Mouse (Mus musculus) gastrocnemius, postnatal 4 days (tissue): ENCODE results near the gene Ostc. TPM values are rescaled to one million over a fixed set of nuclear protein-coding genes. Genes with fewer than 3 reads are reported as not detected.
A peak's percentile ranks its signal among the peaks of the same experiment; 100 is the strongest.

Experiments used
- DNase-seq, 2 experiments: peaks; one replicate each; pipeline ENCODE4 v3.0.0; 2021 to 2022; ENCODE audit warnings: low spot score in 2 of 2, mixed read lengths in 2 of 2
- total RNA-seq, 2 experiments: library from RNA; stranded (reverse); gene quantifications; 2 replicates each; pipeline ENCODE4 v1.2.3; 2021

Ostc gene
- total RNA-seq, 2 experiments from 2014 or later, result 94.0 to 97.5 TPM

DNA sequence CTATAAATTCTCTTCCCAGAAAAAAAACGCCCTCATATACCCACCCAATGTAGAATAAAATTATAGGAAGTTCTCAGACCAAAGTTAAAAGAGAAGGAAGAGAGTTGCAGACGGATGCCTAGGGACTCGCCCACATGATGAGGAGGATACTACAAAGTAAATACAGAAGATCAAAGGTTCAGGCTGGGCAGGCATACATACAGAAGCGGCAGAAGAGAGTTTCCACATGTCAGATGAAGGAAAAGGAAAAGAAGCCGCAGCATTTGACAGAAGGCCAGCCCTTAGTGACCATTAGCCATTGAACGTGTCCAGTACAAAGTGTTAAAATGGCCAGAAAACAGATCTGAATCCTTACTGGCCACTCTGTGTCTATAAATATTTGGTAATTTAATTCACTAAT is 3.6 kb upstream of the Ostc start:
- no peak for DNase-seq

DNA sequence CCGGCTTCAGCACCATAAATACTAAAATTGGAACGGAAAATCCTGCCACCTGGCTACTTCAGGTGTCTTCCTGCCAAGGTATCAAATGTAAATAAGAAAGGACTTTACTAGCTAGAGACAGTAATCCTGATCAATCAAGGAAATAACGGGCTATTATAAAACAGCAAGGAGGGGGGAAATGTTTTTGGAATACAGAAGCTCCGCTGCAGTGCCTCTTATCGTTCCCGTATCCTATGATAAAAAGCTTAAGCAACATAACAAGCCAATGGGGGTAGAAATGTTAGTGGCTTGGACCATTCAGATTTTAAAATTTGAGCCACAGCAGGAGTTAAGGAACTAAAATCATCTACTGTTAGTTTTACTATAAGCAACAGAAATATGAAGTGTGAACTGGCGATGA is 859 bp upstream of the Ostc start:
- DNase-seq, result no peak

DNA sequence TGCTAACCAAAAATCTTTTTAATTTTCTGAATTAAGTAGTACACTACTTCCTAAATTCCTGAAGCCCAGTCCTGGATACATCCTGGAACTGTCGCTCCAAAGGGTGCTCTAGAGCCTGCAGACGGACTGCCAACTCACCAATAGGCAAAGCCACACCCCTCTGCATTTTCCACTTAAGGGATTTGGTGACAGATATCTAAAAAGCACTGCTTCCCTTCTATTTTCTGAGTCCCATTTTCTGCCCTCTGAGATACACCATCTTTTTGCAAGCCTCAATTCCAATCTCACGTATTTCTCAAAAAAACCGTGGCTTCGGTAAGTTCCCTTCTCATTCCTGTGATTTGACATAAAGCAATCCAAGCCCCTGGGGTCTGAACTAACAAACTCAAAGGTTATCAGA is 715 bp downstream of the Ostc start:
- DNase-seq, result no peak

DNA sequence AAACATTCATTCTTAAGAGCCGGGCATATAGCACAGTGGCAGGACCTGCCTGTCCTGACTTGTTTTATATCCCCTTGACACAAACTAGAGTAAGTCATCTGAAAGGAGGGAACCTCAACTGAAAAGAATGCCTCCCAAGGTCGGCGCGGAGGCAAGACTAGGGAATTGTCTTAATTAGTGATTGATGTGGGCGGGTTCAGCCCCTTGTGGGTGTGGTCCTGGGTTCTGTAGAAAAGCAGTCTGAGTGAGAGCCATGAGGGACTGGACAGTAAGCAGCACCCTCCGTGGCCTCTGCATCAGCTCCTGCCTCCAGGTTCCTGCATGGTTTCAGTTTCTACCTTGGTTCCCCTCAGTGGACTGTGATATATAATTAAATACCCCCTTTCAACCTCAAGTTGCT is 7.0 kb downstream of the Ostc start:
- DNase-seq, result no peak

DNA sequence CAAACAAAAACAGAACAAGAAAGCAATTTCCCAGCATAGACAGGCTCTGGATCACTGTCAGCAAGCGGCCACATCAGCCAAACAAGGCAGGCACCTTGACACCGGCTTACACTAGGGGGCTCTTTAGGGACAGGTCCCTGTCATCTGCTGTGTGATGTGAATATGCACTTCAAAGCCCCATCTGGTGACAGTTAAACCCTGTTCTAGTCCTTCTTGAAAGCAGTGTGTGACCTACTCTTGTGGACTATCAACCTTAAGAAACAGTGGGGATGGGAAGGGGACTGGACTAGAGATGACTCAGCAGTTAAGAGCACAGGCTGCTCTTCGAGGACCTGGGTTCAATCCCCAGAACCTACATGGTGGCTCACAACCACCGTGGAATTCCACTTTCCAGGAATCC is 11.6 kb downstream of the Ostc start:
- DNase-seq, result no peak

- no peak for DNase-seq
Measured at GRCm38 (mm10) chr3:130694705-130695104, 14.5 kb downstream of the Ostc start.

- DNase-seq, result no peak
Measured at GRCm38 (mm10) chr3:130694041-130694593, 15.1 kb downstream of the Ostc start.

- no peak for DNase-seq
Measured at GRCm38 (mm10) chr3:130691596-130692170, 17.6 kb downstream of the Ostc start.

GRCm38 (mm10) chr3:130690834-130691595 is 18.2 kb downstream of the Ostc start:
- DNase-seq, result peak; percentile 40 to 64

GRCm38 (mm10) chr3:130689630-130690029 is 19.6 kb downstream of the Ostc start:
- DNase-seq, result peak; percentile 65 to 85

DNA sequence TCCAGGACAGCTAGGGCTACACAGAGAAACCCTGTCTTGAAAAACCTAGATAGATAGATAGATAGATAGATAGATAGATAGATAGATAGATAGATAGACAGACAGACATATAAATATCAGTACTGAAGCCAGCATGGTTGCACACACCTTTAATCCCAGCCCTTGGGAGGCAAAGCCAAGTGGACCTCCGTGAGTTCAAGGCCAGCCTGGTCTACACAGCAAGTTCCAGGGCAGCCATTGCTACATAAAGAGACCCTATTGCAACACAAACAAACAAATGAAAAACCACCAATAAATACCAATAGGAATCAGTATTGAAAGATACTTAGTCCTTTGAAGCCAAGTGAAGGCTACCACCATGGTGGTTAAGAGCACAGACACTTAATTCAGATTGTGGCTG is 22.2 kb downstream of the Ostc start:
- no peak for DNase-seq

GRCm38 (mm10) chr3:130685014-130685366 is 24.3 kb downstream of the Ostc start:
- DNase-seq, result no peak

DNA sequence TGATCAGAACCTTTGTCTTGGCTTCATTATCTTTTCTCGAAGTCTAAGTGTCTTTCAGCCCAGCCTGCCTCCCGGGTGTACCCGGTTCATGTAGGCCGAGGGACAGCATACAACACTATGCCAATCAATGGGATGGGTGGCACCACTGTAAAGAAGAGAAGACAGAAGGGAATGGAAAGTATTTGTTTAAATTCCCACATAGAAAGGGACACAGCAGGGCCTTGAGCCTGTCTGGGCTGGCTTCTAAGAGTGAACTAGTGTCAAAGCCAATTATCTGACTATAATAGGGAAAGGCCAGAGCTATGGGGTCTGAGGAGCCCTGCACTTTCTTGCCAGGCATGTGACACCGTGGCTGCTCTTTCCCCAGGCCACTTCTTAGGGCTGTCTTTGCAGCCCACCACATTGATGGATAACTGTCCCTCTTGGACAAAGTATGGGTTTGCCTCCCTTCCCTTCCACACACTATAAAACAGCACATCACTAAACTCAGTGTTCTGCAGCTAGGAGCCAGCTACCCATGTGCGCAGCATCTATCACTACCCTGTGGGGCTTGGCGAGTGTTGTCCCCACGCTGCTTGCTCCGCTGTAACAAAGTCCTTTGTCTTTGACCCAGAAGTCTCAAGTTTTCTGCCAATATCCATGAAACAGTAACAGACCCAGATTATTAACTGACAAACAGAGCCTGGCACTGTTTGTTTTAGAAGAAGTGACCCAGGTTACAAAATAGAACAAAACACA is 24.8 kb downstream of the Ostc start:
- no peak for DNase-seq

- no peak for DNase-seq
Measured at GRCm38 (mm10) chr3:130683836-130684235, 25.4 kb downstream of the Ostc start.

- DNase-seq, result peak in 1 of 2 experiments; percentile 41
Measured at GRCm38 (mm10) chr3:130682183-130682582, 27.1 kb downstream of the Ostc start.

DNA sequence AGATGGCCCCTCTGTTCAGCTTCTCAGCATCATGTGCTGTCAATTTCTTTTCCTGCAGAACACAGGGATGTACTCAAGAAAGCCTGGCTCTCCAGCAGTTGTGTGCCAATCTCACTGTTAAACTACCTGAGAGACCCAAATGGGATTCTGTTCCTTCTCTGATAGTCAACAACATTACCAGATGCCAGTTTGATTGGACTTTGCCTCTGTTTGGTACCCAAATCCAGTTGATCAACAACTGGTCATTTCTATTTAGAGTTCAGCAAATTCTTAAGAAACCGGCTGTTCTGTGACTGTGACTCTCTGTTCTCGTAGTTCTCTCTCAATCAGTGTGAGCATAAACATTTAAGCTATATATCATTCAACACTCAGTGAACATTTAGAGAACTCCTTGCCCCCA is 28.0 kb downstream of the Ostc start:
- no peak for DNase-seq

- no peak for DNase-seq
Measured at GRCm38 (mm10) chr3:130677671-130678460, 31.4 kb downstream of the Ostc start.

DNA sequence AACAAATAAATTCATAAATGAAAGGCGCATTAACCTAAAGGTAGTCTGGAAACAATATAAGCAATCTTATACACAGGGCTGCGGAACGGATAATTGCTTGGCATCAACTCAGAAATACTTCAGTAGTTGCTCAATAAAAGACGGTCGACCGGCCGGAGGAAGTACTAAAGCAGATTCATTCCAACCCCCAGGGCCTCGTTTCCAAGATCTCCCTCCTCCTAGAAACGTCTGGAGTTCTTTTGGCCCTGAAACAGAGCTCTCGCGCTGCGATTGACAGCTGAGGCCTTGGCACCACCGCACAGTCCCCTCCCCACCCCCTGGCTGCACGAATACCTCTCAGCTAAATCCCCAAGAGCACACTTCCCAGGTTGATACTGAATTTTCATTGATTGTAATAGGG is 38.0 kb downstream of the Ostc start:
- DNase-seq, result no peak

GRCm38 (mm10) chr3:130662496-130662895 is 46.7 kb downstream of the Ostc start:
- no peak for DNase-seq

GRCm38 (mm10) chr3:130660619-130661018 is 48.6 kb downstream of the Ostc start:
- no peak for DNase-seq

GRCm38 (mm10) chr3:130649569-130649968 is 59.7 kb downstream of the Ostc start:
- no peak for DNase-seq
